Mouse (Mus musculus) neural tube, embryonic 11.5 days (tissue): ENCODE data around the gene Cort. TPM values are rescaled to one million over a fixed set of nuclear protein-coding genes. Genes with fewer than 3 reads are reported as not detected.

Experiments used
- polyA plus RNA-seq: library from polyadenylated mRNA; unstranded; fragments of >200 nt; fragmentation: Nextera tagmentation; extraction: Ambion mirVana; gene quantifications from 2 replicates; pipeline ENCODE4 v1.2.1, GENCODE M21; 2014

The Cort gene
- polyA plus RNA-seq, 1 experiment from 2014 or later, result not detected

Other genes starting within 250 kb of the Cort start
- gene Pex14, start 26.9 kb downstream of the Cort start, polyA plus RNA-seq, result 43.0 and 43.1 TPM in 2 replicates
- gene Dffa, start 22.6 kb downstream of the Cort start, polyA plus RNA-seq, result 34.1 and 34.4 TPM in 2 replicates
- 36.7 and 43.0 TPM in 2 replicates for gene Cenps, start 10.9 kb upstream of the Cort start, polyA plus RNA-seq
- 49.5 and 57.4 TPM in 2 replicates for gene Pgd, start 40.0 kb upstream of the Cort start, polyA plus RNA-seq
- 99.2 and 104 TPM in 2 replicates for gene Kif1b, start 180.9 kb upstream of the Cort start, polyA plus RNA-seq